Mouse (Mus musculus) lung, adult 18-20 months (tissue): ENCODE measurements around the gene Gm20388.

ENCODE experiments used
- DNase-seq, 2 experiments: peaks; one replicate each; pipeline ENCODE4 v3.0.0; 2022; ENCODE audit warnings: mixed read lengths in 2 of 2

Gm20388 gene

GRCm38 (mm10) chr8:119916237-119916892 is 5.7 kb downstream of the Gm20388 start:
- no peak for DNase-seq

- no peak for DNase-seq
Observed at GRCm38 (mm10) chr8:119917415-119917814, 6.8 kb downstream of the Gm20388 start.

GRCm38 (mm10) chr8:119918155-119918567 is 7.5 kb downstream of the Gm20388 start:
- DNase-seq, result no peak

DNA sequence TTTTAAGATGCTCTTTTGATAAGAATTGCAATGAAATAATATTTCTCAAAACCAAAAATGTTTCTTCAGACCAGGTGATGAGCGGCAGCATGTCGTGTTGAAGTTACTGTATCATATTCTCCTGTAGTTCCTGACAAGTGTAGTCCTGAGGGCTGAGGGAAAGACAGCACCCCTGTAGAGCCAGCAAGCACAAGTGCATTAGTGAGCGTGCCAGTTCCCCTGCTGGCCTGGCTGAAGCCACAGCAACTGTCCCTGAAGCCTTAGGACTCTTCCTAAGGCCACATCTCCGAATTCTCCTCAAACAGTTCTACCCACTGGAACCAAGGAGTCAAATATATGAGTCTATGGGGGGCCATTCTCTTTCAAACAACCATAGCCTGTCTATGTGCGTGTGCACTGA is 12.6 kb downstream of the Gm20388 start:
- DNase-seq, result no peak

DNA sequence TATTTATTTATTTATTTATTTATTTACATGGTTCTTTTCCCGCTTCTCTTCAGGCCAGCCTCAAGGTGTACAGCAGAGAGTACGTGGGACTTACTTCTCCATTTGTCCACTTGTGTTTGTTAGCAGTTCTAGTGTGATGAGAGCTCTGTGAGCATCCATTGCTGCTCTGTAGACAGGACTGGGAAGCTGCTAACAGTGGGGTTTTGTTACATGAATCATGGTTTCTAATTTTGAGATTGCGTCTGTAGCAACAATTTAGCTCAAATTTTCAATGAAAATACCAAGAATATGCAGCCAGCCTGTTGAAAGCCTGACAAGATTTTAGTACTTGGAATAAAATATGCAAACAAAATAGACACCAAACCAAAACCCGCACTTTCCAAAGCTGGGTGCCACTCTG is 14.8 kb downstream of the Gm20388 start:
- DNase-seq, result no peak

DNA sequence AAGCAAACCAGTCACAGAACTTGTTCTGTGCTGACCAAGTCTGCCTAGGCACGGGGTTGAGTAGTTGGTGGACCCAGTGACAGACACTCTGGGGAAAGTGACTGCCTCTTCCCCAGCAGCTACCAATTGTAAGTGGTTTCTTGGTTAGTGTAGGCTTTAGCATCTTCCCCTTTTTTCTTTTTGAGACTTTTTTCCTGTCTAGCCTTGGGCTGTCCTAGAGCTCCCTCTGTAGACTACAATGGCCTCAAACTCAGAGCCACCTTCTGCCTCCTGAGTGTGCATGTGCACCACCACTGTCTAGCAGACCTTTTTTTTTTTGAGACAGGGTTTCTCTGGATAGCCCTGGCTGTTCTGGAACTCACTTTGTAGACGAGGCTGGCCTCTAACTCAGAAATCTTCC is 15.8 kb downstream of the Gm20388 start:
- peak in 1 of 2 experiments; percentile 24 for DNase-seq

DNA sequence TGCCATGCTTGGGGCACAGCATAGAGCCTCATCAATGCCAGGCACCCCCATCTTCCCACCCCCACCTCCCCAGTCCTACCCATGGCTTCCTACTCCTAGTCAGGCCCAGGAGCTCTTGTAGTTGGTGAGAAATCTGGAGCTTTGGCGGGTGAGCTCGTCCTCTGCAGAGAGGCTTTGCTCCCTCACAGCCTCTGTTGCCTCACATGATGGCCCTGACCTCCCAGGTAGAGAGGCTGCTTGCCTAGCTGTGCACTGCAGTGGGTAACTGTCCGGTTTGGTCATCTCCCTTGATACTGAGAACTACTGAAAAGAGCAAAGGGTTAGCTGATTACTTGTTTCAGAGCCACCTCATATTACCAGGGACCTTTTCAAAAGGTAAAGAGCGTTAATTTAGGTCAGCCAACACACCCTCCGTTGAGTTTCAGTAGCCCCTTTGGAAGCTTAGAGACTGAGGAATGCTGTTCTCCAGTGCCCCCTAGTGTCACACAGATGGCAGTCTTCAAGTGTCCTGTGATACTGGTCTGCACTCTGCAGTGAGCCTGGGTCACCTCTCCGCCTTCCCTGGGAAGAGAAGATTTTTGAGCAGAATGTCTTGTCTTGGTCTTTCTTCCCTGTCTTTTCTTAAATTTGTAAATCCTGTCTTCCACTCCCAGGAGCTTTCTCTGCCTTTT is 16.9 kb downstream of the Gm20388 start:
- DNase-seq, result peak; percentile 27 to 54

DNA sequence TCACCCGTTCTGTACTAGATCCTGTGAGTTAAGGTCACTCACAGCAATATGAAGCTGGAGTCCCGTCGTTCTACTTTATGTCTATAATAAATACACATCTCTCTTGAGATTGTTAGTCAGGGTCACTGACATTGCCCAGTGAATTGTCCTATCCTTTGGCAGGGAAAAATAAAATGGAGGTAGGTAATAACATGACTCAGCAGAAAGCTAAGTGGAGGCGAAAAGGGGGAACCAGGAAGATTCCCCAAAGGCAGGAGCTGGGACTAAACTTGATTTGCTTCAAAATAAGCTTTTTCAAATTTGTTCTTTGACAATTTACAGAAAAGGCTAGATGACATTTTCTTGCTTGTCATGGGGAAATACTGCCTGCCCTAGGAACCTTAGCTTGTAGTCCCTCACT is 20.7 kb downstream of the Gm20388 start:
- no peak for DNase-seq

DNA sequence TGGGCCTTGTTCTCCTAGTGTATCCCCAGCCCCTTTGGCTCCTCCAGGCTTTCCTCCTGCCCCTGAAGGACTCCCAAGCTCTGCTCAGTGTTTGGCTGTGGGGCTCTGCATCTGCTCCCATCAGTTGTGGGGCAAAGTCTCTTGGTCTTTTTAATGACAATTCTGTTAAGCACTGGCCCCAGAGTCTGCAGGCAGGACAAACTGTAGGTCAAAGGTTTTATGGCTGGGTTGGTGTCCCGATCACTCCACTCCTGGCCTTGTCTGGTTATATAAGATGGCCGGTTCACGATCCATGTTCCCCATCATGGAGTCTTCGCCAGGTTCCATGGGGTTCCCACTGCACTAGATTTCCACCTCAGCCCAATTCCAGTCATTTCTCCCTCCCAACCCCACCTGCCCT is 23.0 kb downstream of the Gm20388 start:
- no peak for DNase-seq

DNA sequence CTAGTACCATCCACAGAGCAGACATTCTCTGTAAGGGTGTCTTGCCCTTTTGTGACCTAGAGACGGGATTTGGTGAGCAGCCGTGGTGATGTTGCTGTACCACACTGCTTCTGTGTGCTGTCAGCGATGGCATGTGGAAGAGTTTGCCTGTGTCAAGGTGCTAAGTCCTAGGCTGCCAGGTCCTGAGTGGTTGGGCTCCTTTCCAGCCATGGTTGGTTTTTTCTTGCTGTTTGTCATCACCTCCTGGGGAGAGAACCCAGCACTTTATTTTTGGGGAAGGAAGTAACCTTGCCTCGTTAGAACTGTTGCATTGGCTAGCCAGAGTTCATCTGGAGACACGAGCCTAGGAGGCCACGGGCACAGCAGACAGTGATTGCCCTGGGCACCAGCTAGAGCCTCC is 24.9 kb downstream of the Gm20388 start:
- no peak for DNase-seq

DNA sequence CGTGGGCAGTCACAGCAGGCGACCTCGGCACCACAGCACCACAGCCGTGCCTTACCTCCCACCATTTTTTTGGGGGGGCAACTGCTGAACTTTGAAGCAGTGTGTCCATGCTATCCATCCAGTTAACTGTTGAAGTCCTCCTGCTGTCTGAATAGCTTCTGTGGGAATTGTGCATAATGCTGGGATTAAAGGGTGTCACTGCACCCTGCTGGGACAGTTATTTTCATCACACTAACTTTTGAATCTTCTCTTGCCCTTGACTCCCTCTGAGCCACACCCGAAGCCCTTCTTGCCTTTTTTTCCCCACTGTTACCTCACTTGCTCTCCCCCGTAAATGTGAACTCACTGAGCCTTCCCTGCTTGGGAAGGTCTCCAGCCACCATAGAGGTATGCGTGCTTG is 27.8 kb downstream of the Gm20388 start:
- no peak for DNase-seq

DNA sequence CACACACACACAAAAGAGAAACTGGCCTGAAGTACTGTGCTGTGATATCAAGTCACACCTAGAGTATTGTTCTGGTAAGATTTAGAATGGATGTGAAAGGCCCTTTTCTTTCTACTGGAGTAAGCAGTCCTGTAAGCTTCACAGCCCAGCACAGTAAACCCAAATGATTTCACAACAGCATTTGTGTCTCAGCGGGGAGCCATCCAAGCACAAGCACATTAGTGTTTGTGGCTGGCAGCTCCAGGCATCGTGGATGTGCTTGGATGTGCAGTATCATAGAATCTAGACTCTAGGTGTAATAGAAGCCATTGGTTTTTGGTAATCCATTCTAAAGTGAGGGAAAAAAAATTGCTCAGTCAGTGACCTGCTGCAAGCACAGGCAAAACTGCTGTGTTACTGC is 28.7 kb downstream of the Gm20388 start:
- no peak for DNase-seq

GRCm38 (mm10) chr8:119941471-119941870 is 30.8 kb downstream of the Gm20388 start:
- no peak for DNase-seq

DNA sequence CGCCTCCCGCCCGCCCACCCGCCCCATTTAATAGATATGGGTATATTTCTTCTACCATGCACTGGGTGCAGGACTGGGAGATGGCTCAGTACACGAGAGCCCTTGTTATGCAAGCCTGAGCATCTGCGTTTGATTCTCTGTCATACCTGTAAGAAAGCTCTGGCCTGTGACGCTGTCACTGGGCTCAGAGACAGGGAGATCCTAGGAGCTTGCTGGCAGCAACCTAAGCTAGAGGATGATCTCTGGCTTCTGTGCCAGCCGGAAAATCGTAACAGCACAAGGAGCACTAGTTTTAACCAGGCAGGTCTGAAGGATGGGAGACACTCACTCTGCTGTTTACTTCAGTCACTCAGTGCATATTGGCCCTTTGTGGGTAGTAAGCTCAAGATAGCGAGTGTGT is 33.0 kb downstream of the Gm20388 start:
- DNase-seq, result no peak

GRCm38 (mm10) chr8:119944096-119944811 is 33.6 kb downstream of the Gm20388 start:
- DNase-seq, result peak; percentile 57 to 63

DNA sequence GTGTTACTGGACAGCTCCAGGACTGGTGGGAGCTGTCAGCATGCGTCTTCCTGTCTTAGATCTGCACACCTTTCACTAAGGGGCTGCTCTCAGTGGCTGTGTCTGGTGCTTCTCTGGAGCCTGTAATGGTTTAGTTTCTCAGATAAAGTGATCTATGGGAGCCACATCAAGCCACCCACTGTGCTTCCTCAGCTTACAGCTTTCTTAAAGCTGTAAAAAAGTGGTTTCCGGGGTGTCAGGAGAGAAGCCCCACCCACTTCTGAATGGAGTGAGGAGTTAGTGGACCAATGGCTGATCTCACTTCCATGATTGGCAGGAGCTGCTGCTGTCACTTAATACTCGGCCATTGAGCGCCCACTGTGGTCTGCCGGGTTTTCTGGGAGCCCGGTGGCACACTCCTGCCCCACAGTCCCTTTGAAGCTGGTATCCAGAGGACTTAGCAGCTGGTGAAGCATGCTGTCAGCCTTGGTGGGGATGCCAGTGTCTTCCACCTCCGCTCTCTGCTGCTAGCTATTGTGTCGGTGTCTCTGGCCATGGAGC is 35.8 kb downstream of the Gm20388 start:
- no peak for DNase-seq

- DNase-seq, result no peak
Observed at GRCm38 (mm10) chr8:119947653-119948052, 37.0 kb downstream of the Gm20388 start.

GRCm38 (mm10) chr8:119948340-119948739 is 37.7 kb downstream of the Gm20388 start:
- DNase-seq, result no peak

DNA sequence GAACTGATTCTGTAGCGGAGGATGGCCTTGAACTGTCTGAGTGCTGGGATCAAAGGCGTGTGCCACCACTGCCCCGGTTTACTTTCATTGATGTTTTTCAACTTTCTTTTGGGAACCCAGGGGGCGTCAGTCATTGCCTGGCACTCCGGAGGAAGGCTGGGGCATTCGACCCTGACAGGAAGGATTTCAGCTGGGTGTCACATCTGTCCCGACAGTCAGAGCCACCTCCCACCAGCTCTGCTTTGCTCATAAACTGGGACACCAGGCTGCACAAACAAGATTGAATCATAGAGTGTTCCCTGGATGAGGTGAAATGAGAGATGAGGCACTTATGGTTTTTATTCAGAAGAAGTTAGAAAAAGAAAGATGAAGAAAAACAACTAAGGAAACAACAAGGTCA is 41.6 kb downstream of the Gm20388 start:
- DNase-seq, result no peak

DNA sequence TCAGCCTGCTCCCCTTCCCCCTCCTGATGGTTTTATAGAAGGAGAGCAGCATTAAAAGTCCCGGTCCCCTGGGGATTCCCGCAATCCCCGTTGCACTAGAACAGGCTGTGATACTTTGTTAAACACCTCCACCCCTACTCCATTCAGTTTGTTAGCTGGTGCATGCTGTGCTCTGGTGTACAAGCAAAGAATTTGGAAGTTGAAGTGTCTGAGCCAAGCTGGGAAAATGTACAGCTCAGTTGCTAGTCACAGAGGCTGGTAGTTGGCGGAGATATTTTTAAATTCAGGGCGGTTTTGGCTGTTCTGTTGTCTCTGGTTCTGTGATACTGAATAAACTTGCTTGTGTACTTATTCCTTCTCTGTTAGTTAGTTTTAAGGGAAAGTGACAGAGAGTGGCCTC is 42.1 kb downstream of the Gm20388 start:
- DNase-seq, result no peak

DNA sequence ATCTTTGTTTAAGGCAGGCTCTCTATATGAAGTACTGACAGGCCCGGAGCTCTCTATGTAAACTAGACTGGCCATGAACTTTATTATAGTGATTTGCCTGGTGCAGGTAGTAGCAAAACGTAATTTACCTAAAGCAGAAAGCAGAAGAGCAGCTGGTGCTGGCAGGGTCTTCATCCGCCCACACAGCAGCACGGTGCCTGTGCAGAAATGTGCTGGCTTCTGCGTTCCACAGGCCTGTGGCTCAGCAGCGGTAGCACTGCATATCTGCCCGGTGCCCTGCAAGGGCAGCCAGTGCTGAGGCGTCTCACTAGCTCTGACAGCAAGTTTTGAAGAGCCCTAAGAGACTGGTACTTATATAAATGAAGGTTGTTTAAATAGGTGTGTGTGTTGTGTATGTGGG is 44.7 kb downstream of the Gm20388 start:
- DNase-seq, result no peak

GRCm38 (mm10) chr8:119958076-119958475 is 47.4 kb downstream of the Gm20388 start:
- no peak for DNase-seq

- DNase-seq, result peak in 1 of 2 experiments; percentile 27
Observed at GRCm38 (mm10) chr8:119960531-119961104, 50.0 kb downstream of the Gm20388 start.
